Mouse (Mus musculus) monocyte, adult 2 months (primary cell): ENCODE data around the gene Plin5.
"Not testable (repeated sequence)": the region's sequence is repeated elsewhere in the genome, so short reads cannot be mapped to it uniquely, and the experiment has no call there.

Experiments
- DNase-seq, 2 experiments: peaks; one replicate each; pipeline ENCODE4 v3.0.0; 2022; ENCODE audit warnings: low spot score in 2 of 2, low read depth in 1 of 2

Gene Plin5

DNA sequence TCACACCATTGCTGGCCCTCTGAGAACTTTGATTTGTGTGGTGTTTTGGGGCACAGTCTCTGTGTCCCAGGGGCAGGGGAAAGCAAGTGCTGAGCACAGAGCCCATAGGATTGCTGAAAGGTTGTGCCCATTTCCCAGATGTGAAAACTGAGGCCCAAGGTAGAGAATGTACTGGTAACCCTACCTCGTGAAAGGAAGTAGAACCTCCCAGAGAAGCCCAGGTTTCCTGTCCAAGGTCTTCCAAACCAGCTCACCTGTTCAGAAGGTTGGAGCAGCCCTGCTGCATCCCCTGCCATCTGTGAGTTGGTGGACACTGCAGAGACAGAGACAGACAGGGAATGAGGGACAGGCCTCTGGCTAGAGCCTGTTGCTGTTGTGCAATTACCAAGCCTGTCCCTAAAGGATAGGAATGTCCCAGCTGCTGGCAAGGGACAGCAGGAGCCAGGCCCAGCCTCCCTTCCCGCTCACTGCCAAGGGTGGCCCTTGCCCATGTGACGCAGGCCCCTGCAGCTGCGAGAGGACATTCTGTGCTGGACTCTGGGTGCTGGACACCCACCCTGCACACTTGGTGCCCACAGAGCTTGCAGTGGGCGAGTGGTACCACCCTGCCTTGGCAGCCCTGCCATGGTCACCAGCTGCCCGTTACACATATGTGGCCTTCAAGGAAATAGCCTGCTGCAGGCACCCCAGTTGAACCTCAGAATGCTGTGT, 8.9 kb downstream of the Plin5 start:
- DNase-seq = no peak

DNA sequence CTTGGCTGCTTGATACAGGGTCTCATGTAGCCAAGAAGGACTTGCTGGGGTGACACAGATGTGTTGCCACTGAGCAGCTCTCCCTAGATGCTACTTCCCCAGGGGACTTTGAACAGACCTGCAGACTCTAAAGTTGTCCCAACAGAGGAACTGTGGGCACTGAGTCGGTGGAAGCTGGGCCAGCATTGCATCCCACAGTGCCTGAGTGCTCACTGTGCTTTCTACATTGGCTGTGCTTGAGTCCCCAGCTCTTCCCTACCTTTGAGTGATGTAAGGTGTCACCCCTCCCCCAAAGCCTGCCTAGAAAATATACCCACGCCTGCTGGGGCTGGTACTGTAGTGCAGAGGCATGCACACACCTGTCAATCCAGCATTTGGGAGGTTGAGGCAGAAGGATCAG, 9.7 kb downstream of the Plin5 start:
- no peak for DNase-seq

- no peak for DNase-seq
Measured at GRCm38 (mm10) chr17:56106981-56107380, 10.4 kb downstream of the Plin5 start.

- not testable (repeated sequence) for DNase-seq
Measured at GRCm38 (mm10) chr17:56106436-56106835, 11.0 kb downstream of the Plin5 start.

GRCm38 (mm10) chr17:56104821-56105220, 12.6 kb downstream of the Plin5 start:
- DNase-seq = not testable (repeated sequence)

GRCm38 (mm10) chr17:56103465-56104285, 13.7 kb downstream of the Plin5 start:
- DNase-seq = no peak

DNA sequence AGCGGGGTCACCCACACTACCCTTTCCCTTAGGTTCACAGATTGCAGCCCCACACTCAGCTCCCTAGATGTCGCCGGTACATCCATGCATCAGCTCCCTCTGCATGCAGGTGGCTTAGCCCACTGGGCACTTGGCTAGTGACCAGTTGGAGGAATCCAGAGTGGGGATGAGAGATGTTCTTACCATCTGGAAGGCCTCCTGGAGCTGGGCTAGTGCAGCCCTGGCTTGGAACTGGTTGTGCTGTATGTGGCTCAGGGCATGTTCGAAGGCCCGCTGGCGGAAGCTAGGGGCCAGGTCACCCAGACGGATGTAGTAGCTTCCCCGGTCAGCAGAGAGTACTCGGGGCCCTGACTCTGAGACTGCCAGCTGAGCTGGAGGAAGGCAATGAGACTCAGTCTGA, 14.5 kb downstream of the Plin5 start:
- no peak for DNase-seq

GRCm38 (mm10) chr17:56102158-56102557, 15.2 kb downstream of the Plin5 start:
- no peak for DNase-seq

DNA sequence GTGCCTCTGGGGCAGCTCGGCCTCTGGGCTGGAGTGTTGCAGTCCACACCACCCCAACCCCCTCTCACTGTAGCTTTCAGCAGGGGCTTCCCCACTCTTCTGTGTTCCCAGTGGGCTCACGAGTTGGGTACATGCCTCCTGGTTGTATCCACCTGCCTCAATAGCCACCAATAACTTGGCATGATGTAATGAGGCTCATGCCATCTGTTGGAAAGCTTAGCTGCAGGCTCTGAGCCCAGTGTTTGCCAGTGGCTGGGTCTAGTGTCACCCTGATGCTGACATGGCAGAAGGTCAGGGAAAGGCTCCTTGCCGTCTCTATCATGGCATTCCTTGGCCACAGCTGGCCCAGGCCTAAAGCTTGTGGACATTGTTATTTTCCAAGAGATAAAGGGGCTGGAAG, 16.6 kb downstream of the Plin5 start:
- no peak for DNase-seq

DNA sequence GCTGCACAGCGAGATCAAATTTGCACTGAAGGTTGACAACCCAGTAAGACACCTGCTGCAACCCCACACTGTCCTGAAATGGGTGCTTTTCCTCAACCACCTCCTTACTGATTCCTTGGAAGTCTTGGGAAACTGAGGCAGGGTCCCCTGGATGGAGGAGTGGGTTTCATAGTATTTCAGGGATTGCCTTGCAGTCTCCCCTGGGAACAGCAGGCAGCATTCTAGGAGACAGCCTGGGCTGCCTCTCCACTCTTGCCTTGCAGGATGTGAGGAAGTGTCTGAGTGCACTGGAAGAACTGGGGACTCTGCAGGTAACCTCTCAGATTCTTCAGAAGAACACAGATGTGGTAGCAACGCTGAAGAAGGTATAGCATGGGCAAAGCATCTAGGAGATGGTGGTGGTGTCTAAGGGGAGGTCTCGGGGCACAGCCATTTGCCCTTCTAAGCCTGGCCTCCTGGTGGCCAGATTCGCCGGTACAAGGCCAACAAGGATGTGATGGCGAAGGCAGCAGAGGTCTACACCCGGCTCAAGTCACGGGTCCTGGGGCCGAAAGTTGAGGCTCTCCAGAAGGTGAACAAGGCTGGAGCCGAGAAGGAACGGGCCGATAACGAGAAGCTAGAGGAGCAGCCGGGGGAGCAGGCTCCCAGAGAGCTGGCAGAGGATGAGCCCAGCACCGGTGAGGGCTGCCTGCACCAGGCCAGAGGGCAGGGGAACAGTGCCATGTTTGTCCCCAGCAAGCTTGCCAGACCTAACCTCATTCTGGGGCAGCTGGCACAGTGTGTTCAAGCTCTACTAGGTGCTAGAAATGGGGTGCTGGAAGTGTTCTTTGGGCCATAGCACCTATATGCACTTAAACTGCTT, 18.5 kb downstream of the Plin5 start:
- no peak for DNase-seq

DNA sequence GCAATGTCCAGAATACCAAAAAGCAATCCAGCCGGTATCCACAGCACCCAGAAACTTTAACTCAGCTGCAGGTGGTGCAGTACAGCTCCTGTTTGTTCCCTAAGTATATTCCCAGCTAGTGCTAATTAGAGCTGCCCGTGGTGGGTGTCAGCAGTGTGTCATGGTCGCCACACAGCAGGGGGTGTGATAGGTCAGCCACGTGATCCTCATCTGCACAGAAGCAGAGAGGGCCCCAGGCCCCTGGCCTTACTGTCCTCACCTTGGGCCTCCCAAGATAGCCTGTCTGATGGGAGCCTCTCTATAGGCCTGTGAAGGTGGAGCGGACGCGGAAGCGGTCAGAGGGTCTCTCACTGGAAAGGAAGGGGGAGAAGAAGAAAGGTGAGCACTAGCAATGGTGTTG, 19.2 kb downstream of the Plin5 start:
- no peak for DNase-seq

DNA sequence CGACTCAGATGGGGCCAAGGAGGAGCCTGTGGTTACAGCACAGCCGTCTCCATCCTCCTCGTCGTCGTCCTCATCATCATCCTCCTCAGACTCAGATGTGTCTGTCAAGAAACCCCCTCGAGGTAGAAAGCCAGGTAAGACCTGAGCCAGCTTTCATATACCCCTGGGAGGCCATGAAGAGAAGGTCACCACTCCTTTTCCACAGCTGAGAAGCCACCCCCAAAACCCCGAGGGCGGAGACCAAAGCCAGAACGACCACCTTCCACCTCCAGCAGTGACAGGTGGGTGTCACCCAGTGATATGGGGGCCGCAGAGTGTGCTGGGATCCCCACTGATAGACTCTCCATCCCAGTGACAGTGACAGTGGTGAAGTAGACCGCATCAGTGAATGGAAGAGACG, 20.5 kb downstream of the Plin5 start:
- no peak for DNase-seq

GRCm38 (mm10) chr17:56092794-56093193, 24.6 kb downstream of the Plin5 start:
- no peak for DNase-seq

GRCm38 (mm10) chr17:56092312-56092711, 25.1 kb downstream of the Plin5 start:
- no peak for DNase-seq

- no peak for DNase-seq
Measured at GRCm38 (mm10) chr17:56080781-56081585, 36.4 kb downstream of the Plin5 start.

DNA sequence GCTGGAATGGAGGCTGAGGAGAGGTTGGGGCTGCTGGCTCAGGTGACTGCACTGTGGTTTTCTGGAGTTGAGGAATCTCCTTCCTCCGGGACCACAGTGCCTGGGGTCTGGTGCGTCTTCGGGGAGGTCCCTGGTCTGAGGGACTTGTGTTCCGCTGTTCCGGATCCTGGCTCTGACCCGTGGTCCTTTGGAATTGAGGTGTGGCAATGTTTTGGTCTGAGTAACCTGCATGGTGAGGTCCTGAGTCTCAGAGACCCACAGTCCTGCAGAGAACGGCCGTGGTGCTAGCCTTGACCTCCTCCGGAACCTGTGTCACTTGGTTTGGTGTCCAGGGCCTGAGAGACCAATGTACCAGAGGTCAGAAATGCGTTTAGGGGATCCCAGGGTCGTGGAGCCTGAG, 37.5 kb downstream of the Plin5 start:
- DNase-seq = peak in 1 of 2 experiments; percentile 8

- peak; percentile 99 to 100 for DNase-seq
Measured at GRCm38 (mm10) chr17:56078880-56079795, 38.3 kb downstream of the Plin5 start, which contains the start of gene Hdgfl2. Hdgfl2 (plus strand) TSS chr17:56079634.

DNA sequence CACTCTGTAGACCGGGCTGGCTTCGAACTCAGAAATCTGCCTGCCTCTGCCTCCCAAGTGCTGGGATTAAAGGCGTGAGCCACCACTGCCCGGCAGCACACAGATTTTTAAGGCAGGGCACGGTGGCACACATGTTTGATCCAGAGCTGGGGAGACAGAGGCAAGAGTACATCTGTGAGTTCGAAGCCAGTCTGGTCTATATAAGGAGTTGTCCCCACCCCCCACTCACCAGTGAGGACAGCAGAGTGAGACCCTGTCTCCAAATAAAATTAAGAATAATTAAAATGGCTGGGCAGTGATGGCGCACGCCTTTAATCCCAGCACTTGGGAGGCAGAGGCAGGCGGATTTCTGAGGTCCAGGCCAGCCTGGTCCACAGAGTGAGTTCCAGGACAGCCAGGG, 39.0 kb downstream of the Plin5 start:
- DNase-seq = not testable (repeated sequence)

GRCm38 (mm10) chr17:56077523-56077922, 39.9 kb downstream of the Plin5 start:
- no peak for DNase-seq

DNA sequence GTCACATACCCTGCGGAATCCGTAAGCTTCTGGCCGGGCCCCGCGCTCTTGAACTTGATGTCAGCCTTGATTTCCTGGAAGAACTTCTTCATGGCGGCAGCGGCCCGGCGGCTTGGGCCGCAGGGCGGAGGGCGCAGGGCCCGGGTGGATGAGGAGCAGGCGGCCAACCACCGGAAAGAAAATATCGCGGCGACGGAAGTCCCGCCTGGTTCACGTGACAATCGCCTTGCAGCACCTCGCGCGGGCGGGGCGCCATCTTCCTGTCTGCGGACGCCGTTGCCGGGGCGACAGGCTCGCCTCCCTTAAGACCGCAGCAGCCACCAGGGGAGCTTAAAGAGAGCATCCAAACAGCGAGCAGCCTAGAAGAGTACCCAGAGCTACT, 42.6 kb downstream of the Plin5 start, which contains the start of gene Ubxn6:
TSS of gene Ubxn6 (minus strand) at position 202 of the 382 bp plus-strand sequence.
- peak; percentile 92 to 93 for DNase-seq
